Mouse (Mus musculus): ENCODE measurements around the gene Fam189a1.

Fam189a1 gene

DNA sequence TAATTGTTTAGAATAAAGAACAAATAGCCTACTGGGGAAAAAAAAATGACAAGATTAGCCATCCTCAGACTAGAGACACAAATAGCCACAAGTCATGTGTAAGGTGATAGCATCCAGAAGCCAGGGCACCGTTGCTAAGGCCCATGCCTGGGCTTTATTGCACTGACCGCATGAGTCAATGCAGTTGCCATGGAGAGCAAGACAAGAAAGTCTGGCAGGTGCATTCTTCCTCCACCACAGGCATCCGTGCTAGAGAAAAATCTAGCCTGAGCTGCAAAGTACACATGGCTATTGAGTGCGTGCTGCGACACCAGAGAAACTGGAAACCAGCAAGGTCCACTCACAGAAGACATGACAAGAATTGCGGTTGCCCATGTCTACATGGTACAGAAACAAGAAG, 347.5 kb downstream of the Fam189a1 start:
- no peak for DNase-seq (ENCODE audit: low spot score)

GRCm38 (mm10) chr7:64805100-64805499, 351.3 kb downstream of the Fam189a1 start:
- DNase-seq (ENCODE audit: low spot score), result no peak

- no peak for DNase-seq (ENCODE audit: low spot score)
Observed at GRCm38 (mm10) chr7:64795554-64795953, 360.8 kb downstream of the Fam189a1 start.

DNA sequence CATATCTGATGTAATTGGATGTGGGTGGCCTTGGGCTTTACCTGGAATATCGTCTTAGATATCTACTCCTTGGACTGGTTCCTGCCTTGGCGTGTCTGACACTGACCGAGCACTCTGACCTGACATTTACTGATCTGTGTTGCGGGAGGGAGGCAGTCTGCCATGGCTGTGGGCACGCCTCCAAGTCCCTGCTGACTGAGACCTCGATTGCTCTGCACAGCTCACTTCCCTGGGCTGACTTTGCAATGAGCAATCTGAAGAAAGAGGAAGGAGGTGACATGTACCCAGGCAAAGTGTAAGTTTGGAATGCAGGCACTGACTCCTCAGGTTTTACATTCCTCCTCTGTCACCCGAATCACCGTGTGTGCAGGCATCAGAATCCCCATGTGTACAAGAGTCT, 364.3 kb downstream of the Fam189a1 start:
- no peak for DNase-seq (ENCODE audit: low spot score)

GRCm38 (mm10) chr7:64791145-64791544, 365.2 kb downstream of the Fam189a1 start:
- DNase-seq (ENCODE audit: low spot score), result no peak

DNA sequence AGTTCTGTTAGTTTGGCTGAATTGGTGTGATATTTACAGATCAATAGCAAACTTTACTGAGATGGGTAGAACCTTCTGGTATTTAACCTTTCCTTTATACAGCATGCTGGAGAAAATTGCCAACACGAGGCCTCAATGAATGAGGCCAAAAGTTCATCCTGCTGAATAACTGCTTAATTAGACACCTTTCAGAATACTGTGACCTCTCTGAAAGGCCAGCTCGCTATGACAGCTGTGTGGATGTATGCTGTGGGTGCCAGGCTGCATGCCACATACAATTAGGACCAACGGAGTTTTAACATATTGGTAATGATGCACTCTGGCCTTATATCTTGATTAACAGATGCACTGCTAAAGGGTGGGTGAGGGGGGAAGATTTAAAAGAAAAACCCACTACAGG, 371.3 kb downstream of the Fam189a1 start:
- DNase-seq (ENCODE audit: low spot score), result no peak

DNA sequence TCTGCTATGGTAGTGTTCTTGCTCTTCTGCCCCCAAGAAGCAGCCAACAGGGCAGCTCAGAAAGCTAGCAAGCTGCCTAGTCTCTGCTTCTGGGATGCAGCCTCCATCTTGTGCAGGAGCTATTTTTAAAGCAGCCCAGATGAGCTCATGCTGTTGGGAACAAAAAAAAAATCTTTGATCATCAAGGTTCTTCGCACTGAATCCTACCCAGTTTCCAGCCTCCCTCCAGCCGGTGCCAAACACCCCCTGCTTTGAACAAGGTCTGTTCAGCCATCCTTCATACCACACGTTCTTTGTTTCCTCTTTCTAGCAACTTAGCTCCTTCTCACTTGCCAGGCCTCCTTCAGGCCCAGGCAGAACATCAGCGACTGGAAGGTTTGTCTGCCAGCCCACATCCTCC, 376.9 kb downstream of the Fam189a1 start:
- DNase-seq (ENCODE audit: low spot score), result no peak

DNA sequence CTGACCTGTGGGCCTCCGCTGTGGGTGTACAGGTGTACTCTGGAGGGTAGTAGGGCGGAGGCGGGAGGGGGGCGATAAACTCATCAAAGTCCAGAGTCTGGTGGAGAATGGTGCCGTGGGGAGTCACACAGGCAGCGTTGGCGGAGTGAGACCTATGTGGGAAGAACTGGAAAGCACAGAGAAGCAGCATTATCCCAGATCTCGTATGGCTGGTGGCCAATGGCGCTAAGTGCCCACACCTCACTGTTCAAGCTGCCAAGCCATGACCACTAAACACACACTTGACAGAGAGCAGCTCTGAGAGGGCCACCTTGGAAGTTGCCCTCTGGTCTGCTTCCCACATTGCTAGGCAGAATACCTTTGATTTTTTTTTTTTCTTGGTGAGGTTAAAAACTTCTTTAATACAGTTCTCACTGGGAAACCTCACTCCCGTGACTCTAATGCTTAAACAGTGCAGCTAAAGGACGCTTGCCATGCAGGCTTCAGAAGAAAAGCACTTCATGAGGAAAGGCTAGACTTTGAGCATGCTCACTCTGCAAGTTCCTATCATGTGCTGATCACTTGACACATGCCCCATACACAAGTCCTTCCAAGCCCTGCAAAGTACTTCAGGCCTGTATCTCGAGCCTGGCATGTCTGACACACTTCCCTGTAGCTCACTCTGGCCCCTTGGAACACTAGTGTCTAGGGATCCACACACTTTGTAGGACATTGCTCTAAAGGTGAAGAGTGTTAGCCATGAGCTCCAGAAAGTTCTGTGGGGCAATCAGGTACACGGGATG, 379.5 kb downstream of the Fam189a1 start:
- DNase-seq (ENCODE audit: low spot score), result no peak

DNA sequence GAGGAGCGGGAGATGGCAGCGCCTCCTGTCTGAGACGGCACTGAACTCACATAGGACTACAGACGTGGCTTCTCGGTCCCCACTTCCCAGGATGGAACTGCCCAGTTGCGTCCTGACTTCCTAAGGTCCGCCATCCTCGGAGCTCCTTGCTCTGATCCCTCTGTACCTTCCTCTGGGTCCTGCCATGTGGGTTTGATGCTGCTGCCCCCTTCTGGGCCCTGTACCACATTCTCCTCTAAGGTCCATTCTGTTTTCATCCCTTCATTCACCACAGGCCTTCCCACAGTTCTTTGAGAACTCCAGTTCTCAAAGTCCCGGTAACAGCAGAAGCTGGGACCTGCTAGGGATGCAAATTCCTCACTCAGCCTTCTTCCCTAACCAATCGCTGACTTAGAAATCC, 382.9 kb downstream of the Fam189a1 start:
- no peak for DNase-seq (ENCODE audit: low spot score)

DNA sequence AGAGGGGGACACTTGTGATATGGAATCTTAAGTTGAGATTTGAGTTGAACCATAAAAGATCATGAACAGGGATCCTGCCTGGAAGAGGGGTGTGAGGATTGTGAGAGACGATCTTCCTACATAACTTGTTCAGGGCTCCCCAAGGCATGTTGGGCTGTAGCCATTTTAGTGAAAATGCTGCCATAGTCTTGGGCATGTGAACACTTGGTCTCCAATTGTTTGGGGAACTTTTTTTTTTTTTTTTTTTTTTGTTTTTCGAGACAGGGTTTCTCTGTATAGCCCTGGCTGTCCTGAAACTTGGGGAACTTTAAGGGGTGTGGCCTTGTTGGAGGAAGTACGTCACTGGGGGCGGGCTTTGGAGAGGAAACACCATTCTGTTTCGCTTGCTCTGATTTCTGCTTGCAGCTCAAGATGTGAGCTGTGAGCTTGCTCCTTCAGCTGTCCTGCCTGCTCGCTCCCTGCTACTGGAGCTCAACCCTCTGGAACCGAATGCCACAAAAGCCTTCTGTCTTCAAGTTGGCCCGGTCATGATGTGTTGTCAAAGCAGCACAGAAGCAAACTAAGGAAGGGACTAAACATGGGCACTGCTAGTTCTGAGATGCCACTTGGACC, 385.5 kb downstream of the Fam189a1 start:
- DNase-seq (ENCODE audit: low spot score), result no peak

GRCm38 (mm10) chr7:64769768-64770167, 386.6 kb downstream of the Fam189a1 start:
- DNase-seq (ENCODE audit: low spot score), result no peak

DNA sequence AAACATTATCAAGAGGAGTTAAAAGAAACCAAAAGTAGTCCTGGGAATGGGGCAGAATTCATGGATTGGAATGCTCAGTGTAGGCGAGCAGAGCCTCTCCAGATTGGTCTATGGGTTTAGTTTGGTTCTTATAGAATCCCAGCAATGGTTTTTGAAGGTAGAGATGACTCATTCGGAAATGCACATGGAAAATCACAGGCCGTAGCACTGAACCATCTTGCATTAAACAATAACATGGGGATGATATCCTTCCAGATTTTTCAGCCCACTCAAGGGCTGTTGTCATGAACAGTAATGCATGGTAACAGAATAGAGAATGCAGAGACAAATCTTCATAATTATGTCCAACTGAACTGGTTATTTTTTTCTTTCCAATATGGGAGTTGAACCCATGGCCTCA, 390.8 kb downstream of the Fam189a1 start:
- no peak for DNase-seq (ENCODE audit: low spot score)

GRCm38 (mm10) chr7:64755141-64755540, 401.2 kb downstream of the Fam189a1 start:
- DNase-seq (ENCODE audit: low spot score), result no peak

DNA sequence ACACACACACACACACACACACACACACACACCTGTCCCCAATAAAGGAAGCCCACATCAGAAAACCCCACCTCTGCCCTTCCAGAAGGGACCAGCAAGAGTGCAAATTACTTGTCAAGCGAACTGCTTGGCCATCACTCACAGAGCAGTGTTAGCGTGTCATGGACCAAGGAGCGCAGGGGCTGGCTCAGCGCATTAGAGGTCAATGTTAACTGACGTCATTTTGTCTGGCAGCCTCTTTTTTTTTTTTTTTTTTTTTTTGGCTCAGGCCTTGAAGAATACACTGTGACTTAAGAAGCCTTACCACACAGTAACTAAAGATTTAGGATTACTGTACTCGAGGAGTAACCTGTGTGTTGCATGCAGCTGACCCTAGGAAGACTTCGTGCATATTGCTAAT, 402.2 kb downstream of the Fam189a1 start:
- no peak for DNase-seq (ENCODE audit: low spot score)

GRCm38 (mm10) chr7:64753678-64754077, 402.7 kb downstream of the Fam189a1 start:
- no peak for DNase-seq (ENCODE audit: low spot score)

DNA sequence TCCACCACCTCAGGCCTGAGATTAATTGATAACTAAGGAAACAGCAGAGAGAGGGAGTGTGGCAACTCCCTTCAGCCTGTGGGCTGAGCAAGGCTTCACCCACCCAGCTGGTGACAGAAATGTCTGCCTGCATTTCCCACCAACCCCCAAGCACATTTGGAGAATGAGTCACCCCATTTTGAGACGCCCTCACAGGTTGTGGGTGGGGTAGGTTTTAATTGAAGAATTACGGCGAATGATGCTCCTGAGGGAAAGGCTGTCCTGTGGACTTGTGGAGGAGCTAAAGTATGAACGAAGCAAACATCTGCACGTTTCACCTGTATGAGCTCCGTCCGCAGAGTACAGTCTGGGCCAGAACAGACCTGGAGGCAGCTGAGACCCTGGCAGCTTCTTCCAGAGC, 404.2 kb downstream of the Fam189a1 start:
- no peak for DNase-seq (ENCODE audit: low spot score)

DNA sequence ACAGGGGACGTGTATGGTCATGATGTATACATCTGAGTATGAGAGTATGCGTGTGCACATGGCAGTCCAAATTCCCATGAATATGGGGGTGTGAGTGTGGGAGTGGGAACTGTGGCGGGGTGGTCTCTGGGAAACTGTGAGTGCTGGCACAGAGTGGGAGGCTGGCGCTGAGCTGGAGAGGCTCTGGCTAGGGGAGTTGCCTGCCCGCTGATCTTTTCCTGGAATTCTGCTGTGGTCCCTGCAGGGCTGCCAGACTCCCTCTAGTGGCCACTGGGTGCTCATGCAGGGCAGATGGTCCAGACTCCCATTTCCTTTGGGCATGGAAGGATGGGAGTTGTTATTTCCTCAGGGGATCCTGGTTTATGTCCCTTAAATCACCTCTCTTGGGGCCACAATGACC, 404.9 kb downstream of the Fam189a1 start:
- DNase-seq (ENCODE audit: low spot score), result peak; percentile 29

- no peak for DNase-seq (ENCODE audit: low spot score)
Observed at GRCm38 (mm10) chr7:64743610-64744009, 412.8 kb downstream of the Fam189a1 start.

DNA sequence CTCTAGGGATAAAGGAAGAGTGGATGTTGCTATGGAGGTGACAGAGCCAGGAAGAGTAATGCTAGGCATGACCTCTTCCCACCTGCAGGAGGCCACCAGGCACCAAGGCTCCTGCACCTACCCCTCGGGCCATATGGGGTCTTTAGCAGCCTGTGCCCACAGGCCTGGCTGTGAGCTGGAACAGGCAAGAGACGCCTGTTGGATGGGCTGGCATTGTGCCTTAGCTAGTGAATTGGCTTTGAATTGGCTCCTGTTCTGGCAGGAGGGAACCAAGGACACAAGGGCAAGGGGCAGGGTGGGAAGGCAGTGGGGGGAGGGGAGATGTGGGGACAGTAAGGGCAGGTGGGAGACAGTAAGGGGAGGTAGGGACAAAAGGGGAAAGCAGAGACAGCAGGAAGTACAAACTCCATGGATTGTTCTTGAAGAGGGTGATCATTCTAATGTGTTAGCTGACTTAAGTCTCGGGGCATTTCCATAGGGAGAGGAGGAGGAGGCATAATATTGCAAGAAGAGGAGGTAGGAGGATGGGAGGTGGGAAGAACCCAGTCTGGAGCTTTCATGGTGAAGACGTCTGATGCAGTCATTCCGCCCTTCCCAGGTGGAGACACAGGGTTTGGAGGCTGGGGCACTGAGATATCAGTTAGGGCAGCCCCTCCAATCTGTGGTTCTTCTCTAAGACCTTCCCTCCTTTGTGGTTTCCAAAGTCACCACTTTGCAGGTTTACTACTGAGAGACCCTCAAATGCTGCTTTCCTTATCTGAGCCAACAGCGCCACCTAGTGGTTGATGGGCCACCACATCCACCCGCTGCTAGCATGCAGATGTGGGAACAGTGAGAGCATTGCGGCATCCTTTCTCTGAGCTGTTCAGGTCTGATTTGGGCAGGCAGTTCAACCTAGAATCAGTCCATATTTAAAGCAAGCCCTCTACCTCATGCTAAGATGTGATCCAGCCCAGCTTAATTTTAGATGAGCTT, 414.8 kb downstream of the Fam189a1 start:
- peak; percentile 59 for DNase-seq (ENCODE audit: low spot score)

DNA sequence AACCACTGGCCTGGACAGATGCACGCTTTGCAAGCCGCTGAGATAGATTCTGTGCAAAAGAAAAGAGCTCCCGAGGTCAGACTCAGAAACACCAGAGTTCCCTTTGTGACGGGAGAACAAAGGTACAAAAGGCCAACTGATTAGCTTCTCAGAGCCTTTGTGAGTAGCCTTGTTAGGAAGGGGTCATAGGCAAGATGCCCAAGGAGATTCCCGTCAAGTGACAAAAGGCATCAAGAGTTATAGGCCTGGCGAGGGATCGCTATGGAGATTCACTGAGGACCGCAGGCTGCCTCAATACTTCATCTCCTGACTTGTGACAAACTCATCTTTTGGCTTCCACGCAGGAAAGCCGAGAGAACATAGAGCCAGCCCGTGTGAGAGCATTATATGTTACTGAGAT, 417.2 kb downstream of the Fam189a1 start:
- no peak for DNase-seq (ENCODE audit: low spot score)

GRCm38 (mm10) chr7:64729785-64730184, 426.6 kb downstream of the Fam189a1 start:
- peak; percentile 18 for DNase-seq (ENCODE audit: low spot score)

DNA sequence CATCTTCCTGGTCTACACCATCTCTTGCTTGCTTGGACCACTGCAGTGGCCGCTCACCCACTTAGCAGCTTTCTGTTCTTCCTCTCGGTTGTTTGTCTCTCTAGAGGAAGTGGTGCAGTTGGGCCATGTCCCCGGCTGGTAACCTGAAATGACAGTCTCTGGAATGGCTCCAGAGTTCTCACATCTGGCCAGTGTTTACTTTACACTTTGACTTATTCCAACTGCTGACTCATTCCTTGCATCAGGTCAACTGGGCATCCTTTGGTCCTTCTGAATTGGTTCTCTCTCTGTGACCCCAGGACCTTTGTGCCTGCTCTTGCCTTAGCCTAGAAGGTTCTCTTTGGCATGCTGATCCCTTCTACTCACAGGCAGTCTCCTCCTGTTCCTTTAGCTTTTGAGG, 427.6 kb downstream of the Fam189a1 start:
- no peak for DNase-seq (ENCODE audit: low spot score)

DNA sequence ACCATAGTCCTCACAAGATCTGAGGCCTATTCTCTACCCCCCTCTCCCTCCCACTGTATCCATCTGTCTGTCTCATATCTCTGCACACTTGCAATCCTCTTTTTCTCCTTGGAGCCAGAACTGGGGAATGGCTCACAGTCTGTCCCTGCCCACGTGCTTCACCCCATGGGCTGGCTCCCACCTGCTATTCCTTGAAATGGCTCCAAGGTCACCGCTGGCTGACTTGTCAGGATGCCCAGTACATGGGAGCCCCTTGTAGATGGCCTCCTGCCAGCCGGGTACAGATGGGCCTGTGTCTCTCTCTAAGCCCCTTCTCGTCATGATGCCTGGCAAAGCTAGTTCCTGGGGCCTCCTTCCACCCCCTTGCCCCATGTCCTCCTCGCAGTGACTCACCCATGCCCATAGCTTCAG, 428.2 kb downstream of the Fam189a1 start:
- DNase-seq (ENCODE audit: low spot score), result no peak
